Mouse (Mus musculus): ENCODE data around the gene 4930438A08Rik. TPM values are rescaled to one million over a fixed set of nuclear protein-coding genes. Genes with fewer than 3 reads are reported as not detected.

Gene 4930438A08Rik
- polyA plus RNA-seq, 1 experiment from 2014 or later = not detected

DNA sequence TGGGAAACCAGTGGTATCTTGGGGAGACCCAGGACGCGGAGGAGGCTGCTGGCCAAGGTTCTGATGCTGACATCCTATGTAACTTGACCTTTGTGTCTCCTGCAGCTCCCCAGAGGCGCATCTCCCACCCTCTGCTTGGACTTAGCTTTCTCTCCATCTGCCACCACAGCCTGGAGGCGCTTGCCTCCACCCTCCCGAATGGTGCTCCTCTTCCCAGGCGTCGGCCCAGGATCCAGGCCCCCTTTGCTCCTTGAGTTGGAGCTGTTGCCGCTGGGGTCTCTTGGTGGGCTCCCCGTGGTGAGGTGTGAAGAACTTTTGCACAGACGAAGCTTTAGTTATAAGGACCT, 56.5 kb downstream of the 4930438A08Rik start:
- Histone ChIP-seq H3K4me1 (peaks cover 40% of the 10 kb centered on the region), H3K27ac (replicated peaks) (no peak overlapping the region), H3K27me3 (no peaks in the 10 kb centered on the region), H3K4me3 (peak overlapping the region; percentile 60), H3K9ac (replicated peaks) (peak overlapping the region; percentile 69), H3K4me2 (replicated peaks) (peak overlapping the region; percentile 93), H3K36me3 (peaks cover 18% of the 10 kb centered on the region), H3K9me3 (no peaks in the 10 kb centered on the region)
- WGBS = 20% methylated on average over 10 of the region's 10 CpGs
- ATAC-seq (replicated peaks) = no peak

DNA sequence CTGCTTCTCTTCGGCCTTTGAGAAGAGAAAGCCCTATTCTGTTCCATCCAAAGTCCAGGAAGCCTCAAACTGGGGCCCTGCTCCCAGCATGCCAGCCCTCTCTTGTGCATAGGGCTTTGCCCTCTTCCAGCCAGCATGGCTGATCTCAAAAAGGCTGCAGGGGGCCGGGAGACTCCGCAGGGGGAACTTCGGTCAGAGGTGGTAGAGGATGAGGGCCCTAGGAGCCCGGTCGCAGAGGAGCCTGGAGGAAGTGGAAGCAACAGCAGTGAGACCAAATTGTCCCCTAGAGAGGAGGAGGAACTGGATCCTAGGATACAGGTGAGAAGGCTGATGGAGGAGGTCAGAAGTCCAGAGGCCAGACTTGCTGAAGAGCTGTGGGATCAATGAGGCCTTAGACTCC, 56.9 kb downstream of the 4930438A08Rik start:
- no peak for ATAC-seq (replicated peaks)
- no peaks in the 10 kb centered on the region for H3K9me3 ChIP-seq
- H3K9ac ChIP-seq (replicated peaks) = peak overlapping the region; percentile 69; the same call in 1 of the 2 replicates
- peaks cover 40% of the 10 kb centered on the region for H3K4me1 ChIP-seq
- peak overlapping the region; percentile 60 for H3K4me3 ChIP-seq
- H3K27me3 ChIP-seq = no peaks in the 10 kb centered on the region
- 89% methylated on average over 6 of the region's 6 CpGs for WGBS
- H3K27ac ChIP-seq (replicated peaks) = no peak overlapping the region
- peaks cover 22% of the 10 kb centered on the region for H3K36me3 ChIP-seq
- H3K4me2 ChIP-seq (replicated peaks) = peak overlapping the region; percentile 93

DNA sequence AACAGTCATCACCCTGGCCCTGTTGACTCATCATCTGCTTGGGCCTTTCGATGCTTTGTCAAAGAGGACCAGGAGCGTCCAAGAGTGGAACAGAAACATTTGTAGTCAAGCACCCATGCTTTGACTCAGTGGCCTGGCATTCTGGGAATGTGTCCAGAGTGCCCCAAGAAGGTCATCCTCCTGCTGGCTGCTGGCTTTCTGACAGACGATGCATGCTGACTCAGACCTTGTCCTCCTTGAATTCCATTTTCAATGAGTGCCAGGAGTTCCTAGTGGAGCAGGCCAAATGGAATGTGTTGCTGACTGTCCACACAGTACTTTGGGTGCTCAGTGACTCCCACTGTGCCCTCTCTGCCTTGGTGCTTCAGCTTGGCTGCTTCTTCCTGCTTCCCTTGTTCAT, 60.1 kb downstream of the 4930438A08Rik start:
- Histone ChIP-seq H3K36me3 (peaks cover 38% of the 10 kb centered on the region), H3K4me2 (replicated peaks) (no peak overlapping the region), H3K4me1 (peaks cover 30% of the 10 kb centered on the region), H3K4me3 (no peak overlapping the region), H3K9ac (replicated peaks) (no peak overlapping the region), H3K27ac (replicated peaks) (no peak overlapping the region), H3K9me3 (no peaks in the 10 kb centered on the region), H3K27me3 (no peaks in the 10 kb centered on the region)
- 81% methylated on average over 3 of the region's 3 CpGs for WGBS
- no peak for ATAC-seq (replicated peaks)

Other genes with a start within 250 kb of the 4930438A08Rik start
- not detected in 2 replicates for gene Gm12248, start 181.7 kb upstream of the 4930438A08Rik start, polyA plus RNA-seq (2015; fragmentation: Nextera tagmentation; extraction: Ambion mirVana)
- 147 TPM in 2 replicates for gene Cnot8, start 170.6 kb upstream of the 4930438A08Rik start, polyA plus RNA-seq (2015; fragmentation: Nextera tagmentation; extraction: Ambion mirVana)
- gene Gemin5, start 106.3 kb upstream of the 4930438A08Rik start, polyA plus RNA-seq (2015; fragmentation: Nextera tagmentation; extraction: Ambion mirVana) = 12.7 and 15.9 TPM in 2 replicates
- gene Mrpl22, start 103.1 kb upstream of the 4930438A08Rik start, polyA plus RNA-seq (2015; fragmentation: Nextera tagmentation; extraction: Ambion mirVana) = 106 and 107 TPM in 2 replicates
- gene Igtp, start 75.2 kb upstream of the 4930438A08Rik start, polyA plus RNA-seq (2015; fragmentation: Nextera tagmentation; extraction: Ambion mirVana) = 1.3 and 1.5 TPM in 2 replicates
- 0.55 and 0.86 TPM in 2 replicates for gene Irgm2, start 75.2 kb upstream of the 4930438A08Rik start, polyA plus RNA-seq (2015; fragmentation: Nextera tagmentation; extraction: Ambion mirVana)
- gene Zfp692, start 32.3 kb downstream of the 4930438A08Rik start, polyA plus RNA-seq (2015; fragmentation: Nextera tagmentation; extraction: Ambion mirVana) = 34.0 and 34.3 TPM in 2 replicates
- 39.0 and 40.6 TPM in 2 replicates for gene Zfp672, start 55.5 kb downstream of the 4930438A08Rik start, polyA plus RNA-seq (2015; fragmentation: Nextera tagmentation; extraction: Ambion mirVana)
- 50.7 and 54.9 TPM in 2 replicates for gene Sh3bp5l, start 55.9 kb downstream of the 4930438A08Rik start, polyA plus RNA-seq (2015; fragmentation: Nextera tagmentation; extraction: Ambion mirVana)
- gene Lypd8, start 104.2 kb downstream of the 4930438A08Rik start, polyA plus RNA-seq (2015; fragmentation: Nextera tagmentation; extraction: Ambion mirVana) = 0.15 TPM in 1 of 2 replicates, not detected in the other
- not detected in 2 replicates for gene 1810065E05Rik, start 146.3 kb downstream of the 4930438A08Rik start, polyA plus RNA-seq (2015; fragmentation: Nextera tagmentation; extraction: Ambion mirVana)
- not detected in 2 replicates for gene Gm12253, start 157.8 kb downstream of the 4930438A08Rik start, polyA plus RNA-seq (2015; fragmentation: Nextera tagmentation; extraction: Ambion mirVana)
- gene Lypd9, start 178.1 kb downstream of the 4930438A08Rik start, polyA plus RNA-seq (2015; fragmentation: Nextera tagmentation; extraction: Ambion mirVana) = not detected in 2 replicates
- not detected in 2 replicates for gene Olfr30, start 187.5 kb downstream of the 4930438A08Rik start, polyA plus RNA-seq (2015; fragmentation: Nextera tagmentation; extraction: Ambion mirVana)
- not detected in 2 replicates for gene Olfr332, start 217.8 kb downstream of the 4930438A08Rik start, polyA plus RNA-seq (2015; fragmentation: Nextera tagmentation; extraction: Ambion mirVana)
- gene Olfr331, start 227.8 kb downstream of the 4930438A08Rik start, polyA plus RNA-seq (2015; fragmentation: Nextera tagmentation; extraction: Ambion mirVana) = not detected in 2 replicates